Mouse (Mus musculus): ENCODE measurements around the gene Adgrg7.
A peak's percentile ranks its signal among the peaks of the same experiment; 100 is the strongest.

Adgrg7 gene

GRCm38 (mm10) chr16:56795481-56796139, at the start of gene Adgrg7:
Gene Adgrg7, minus strand, starts transcription at chr16:56795855.
- no peak for DNase-seq

- no peak for DNase-seq
These were observed 47.3 kb upstream of the Adgrg7 start for GRCm38 (mm10) chr16:56842988-56843387.

DNA sequence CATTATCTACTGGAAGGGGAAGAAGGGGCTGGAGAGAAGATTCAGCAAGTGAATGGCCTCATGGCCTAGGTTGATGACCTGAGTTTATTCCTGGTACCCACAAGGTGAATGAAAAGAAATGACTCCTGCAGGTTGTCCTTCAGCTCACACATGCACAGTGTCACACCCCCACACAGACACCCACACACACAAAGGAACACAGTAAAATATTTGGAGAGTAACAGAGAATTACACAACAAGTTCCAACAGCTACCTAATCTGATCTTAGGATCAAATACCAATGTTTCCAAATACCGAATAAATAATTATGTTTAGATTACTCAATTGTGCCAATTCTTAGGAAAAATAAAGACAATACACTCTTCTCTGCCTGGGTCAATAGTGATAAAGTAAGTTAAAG, 37.7 kb upstream of the Adgrg7 start:
- DNase-seq, result no peak

- DNase-seq, result no peak
These were observed 36.3 kb upstream of the Adgrg7 start for GRCm38 (mm10) chr16:56831986-56832385.

- no peak for DNase-seq
These were observed 5.9 kb upstream of the Adgrg7 start for GRCm38 (mm10) chr16:56801370-56802109.

GRCm38 (mm10) chr16:56800946-56801345, 5.3 kb upstream of the Adgrg7 start:
- no peak for DNase-seq

DNA sequence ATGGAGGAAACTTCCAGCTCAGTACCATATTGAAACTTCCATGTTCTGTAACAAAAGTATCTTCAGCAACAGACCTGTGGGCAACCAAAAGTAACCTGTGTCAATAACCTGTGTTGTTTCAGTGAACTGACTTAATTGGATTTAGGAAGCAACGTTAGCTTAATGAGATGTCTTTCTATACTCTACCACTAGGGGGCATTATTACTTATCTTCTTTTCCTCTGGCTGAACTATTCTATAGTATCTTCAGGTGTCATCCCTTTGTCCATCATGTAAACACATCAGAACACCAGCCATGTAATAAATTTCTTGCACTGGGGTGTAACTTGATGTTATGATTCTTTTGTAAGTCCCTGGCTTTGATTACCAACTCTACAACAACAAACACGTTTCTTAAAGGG, 4.8 kb upstream of the Adgrg7 start:
- DNase-seq, result no peak

DNA sequence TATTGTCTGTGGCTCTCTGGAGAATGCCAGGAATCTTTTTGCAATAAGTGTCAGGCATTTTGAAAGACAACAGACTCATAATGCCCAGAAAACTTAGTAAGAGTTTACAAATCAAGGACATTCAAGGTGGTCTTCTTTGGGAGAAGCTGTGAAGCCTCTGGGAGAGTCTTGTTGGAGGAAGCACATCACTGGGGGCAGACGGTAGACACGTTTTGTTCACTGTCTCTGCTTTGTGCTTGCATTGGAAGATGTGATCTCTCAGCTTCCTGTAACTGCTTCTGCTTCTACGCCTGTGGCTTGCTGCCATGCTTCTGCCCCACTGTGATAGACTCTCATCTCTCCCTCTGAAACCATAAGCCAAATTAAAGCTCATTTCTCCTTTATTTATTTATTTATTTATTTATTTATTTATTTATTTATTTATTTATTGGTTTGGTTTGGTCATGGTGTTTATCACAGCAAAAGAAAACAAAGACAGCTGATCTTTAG, 3.9 kb upstream of the Adgrg7 start:
- no peak for DNase-seq

- no peak for DNase-seq
These were observed 3.2 kb upstream of the Adgrg7 start for GRCm38 (mm10) chr16:56798873-56799272.

DNA sequence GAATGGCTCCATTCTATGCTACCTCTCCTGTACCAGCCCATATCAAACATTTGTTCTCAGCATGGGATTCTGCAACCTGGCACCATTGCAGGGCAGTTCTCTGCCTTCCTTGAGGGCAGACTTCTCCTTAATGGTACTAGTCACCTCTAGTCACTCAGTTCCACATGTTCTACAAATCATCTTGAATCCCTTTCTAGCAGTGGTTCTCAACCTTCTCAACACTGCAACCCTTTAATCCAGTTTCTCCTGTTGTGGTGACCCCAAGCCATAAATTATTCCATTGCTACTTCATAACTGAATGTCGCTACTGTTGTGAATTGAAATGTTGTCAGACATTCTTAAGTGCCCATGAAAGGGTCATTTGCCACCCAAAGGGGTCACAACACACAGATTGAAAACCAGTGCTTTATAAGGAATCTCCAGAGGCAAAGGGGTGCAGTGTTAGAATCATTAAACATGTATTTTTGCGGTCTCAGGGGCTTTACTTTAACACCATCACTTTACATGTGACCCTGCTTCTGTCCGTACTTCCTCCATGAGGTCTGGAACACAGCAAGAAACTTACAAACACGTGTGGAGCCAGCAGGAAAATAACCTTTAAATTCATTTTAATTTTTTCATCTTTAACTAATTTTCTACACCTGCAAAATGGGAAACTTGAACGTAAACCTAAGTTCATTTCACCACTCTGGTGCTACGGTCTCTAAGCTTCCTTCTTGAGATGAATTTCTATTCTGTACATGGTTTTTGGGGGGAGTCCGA, 1.1 kb downstream of the Adgrg7 start:
- DNase-seq, result no peak

DNA sequence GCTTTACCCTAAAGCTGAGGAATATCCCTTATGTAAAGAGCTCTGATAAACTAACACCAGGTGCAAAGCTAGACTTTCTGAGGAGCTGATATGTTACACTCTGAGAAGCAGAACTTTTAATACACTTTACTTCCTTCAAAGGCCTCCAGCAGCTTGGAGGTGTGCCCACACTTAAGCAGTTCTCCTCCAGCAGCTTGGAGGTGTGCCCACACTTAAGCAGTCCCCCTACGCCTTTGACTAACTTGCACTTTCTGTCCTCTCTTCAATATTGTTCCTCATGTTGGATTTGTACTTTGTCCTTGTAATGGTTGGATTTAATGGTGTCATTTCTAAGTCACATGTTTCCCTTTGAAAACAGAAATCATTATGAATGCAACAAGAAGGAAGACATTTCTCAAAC, 1.9 kb downstream of the Adgrg7 start:
- DNase-seq, result no peak

GRCm38 (mm10) chr16:56785943-56786342, 9.7 kb downstream of the Adgrg7 start:
- no peak for DNase-seq

DNA sequence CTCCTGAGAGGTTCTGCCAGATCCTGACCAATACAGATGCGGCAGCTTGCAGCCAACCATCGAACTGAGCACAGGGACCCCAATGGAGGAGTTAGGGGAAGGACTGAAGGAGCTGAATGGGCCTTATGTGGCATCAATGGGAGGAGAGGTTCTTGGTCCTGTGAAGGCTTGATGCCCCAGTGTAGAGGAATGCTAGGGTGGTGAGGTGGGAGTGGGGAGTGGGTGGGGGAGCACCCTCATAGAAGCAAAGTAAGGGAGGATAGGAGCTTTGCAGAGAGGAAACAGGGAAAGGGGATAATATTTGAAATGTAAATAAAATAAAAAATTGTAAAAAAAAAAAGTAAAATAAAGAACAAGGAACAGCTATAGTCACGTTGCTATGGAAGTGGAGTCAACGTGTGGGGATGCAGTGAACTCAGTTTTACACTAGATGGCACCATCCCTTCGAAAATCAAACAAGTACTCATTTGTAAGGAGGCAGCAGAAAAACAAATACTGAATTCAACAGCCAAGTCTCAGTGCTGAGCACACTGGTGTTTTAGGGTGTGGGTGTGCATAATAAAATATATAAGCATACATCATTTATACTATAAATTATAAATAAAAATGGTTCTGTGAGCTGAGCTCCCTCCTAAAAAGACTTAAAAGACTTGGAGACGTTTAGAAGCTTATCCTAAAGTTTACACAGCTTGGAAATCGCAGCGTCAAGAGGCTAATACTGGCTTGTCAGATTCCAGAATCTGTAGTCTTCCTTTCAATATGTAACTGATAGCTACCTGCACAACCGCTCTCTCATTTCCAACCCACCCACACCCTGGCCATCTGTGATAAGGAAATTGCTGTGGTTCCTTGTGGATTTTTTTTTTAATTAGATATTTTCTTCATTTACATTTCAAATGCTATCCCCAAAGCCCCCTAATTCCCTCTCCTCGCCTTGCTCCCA, 24.2 kb downstream of the Adgrg7 start:
- no peak for DNase-seq

DNA sequence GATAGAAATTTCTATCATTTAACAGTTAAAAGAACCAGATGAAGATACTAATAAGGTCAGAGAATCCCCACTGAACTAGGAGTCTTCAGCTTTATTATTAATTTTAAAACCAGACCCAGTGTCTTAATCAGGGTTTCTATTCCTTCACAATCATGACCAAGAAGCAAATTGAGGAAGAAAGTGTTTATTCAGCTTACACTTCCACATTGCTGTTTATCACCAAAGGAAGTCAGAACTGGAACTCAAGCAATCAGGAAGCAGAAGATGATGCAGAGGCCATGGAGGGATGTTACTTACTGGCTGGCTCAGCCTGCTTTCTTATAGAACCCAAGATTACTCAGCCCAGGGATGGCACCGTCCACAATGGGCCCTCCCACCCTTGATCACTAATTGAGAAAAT, 66.6 kb downstream of the Adgrg7 start:
- DNase-seq, result no peak

DNA sequence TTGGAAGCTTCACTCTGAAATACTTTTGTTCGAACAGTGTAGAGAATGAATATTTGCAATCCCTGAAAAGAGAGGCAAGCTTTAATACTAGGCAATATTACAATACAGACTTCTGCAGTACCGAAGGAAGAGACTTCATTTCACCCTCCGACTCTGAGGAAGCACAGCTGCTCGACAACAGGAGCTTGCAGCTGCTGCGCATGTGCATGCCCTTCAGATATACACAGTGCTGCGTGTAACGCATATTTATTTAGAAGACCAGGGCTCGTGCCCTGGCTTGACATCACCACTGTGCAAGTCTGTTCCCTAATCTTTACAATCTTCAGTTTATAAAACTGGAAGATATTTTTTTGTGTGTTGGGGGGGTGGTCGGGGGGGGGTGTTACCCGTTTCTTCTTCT, 70.7 kb downstream of the Adgrg7 start:
- no peak for DNase-seq

DNA sequence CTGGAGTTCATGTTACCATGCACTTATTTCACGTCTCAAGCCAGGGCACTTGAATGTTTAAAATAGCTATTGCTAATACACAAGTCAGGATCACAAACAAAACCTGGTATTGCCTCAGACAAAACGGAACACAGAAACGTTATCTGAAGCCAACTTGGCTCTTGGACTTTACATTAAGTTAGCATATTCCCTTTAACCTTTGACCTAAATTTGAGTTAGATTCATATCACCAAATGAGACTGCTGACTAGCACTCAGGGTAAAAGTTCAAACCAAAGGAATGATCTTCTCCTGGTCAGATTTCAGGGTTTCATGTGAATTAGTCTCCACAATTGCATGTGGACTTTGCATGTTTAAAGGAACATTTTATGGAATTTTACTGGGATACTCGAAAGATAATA, 73.3 kb downstream of the Adgrg7 start:
- DNase-seq, result no peak

GRCm38 (mm10) chr16:56719031-56719430, 76.6 kb downstream of the Adgrg7 start:
- DNase-seq, result no peak

DNA sequence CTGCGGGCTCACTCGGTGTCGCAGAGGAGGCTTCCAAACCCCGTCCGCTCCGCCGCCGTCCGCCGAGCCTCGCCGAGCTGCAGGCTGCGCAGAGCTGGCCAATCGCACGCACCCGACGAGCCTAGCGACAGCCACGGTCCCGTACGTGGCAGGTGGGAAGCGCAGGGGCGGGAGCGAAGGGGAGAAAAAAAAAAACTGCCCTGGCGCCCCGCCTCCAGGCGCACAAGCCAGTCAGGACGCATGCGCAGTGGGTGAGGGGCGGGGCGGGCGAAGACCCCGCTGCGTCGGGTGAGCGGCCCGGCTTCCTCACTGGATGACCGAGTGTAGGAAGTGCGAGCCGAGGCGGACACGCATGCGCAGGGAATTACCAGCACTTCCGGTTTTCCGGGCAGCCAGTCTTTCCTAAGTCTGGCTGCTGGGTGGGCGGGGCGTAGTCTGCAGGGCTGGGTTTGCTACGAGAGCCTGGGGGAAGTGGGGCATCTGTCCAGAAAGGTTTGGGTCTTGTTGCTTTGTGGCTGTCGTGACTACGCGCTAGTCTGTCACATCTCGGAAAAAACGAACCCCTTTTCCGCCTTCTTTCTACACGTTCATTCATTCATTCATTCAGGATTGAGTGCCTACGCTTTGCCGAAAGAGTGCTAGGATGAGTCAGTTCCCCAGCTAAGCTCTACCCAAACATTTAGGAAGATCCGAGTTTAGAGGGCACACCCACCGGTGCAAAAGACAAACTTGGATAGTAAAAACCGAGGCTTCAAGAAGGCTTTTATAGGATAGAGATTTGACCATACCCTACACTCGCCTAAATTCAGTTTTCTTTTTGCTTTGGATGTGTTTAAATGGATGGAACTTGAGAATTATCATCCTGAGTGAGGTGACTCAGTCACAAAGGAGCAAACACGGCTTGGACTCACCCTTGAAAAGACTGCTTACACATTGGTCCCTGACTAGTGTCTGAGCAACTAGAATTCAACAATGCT, 78.1 kb downstream of the Adgrg7 start, which contains the start of gene Tfg:
Gene Tfg, minus strand, starts transcription at position 227 of the 977 bp plus-strand sequence.
- DNase-seq, result peak; percentile 99

GRCm38 (mm10) chr16:56716557-56717179, 79.0 kb downstream of the Adgrg7 start:
- no peak for DNase-seq

DNA sequence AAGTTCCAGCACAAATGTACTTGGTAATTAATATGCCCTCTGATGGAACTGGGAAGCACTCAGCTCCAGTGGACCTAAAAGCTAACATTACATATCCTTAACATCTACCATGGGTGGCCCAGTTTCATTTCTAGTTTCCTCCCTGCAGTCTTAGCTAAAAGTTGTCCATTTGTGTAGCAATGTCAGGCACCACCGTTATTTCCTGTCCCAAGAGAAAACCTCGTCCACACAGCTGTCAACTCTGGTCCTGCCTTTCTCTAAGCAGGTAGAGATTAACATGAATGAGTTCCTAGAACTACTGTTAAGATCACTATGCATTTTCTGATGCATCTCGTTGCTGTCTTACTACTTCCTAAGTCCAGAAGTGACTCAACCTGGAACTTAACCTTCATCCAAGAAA, 80.0 kb downstream of the Adgrg7 start:
- DNase-seq, result no peak

DNA sequence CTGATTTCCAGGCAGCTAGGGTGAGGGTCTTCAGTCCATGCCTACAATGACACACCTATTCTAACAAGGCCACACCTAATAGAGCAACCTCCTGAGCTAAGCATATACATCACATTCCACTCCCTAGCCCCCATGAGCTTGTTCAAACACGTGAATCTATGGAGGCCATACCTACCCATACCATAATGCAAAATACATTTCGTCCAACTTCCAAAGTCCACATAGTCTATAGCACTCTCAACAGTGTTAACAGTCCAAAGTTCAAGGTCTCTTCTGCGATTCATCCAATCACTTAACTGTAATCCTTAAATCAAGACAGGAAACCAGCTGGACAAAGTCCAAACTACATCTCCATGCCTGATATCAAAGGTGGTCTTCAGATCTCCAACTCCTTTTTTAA, 85.6 kb downstream of the Adgrg7 start:
- DNase-seq, result no peak
